Mouse (Mus musculus) monocyte, adult 5-6 weeks (primary cell): ENCODE measurements around the gene Auts2. TPM values are rescaled to one million over a fixed set of nuclear protein-coding genes. Genes with fewer than 3 reads are reported as not detected.

ENCODE experiments used
- ATAC-seq: fragments of 153-309, 156-312 bp; replicated peaks from 2 replicates; pipeline ENCODE4 v1.8.0; 2017; ENCODE audit warnings: mild to moderate bottlenecking; ENCODE audit not compliant: low TSS enrichment, insufficient number of reproducible peaks, severe bottlenecking, poor library complexity, low FRiP score
- total RNA-seq: library from RNA; stranded (forward); fragments of 200-1000, 200-491, 200-594 nt; gene quantifications from 3 replicates; pipeline ENCODE4 v1.2.3, GENCODE M21; 2017

Auts2 gene
- total RNA-seq, 1 experiment from 2014 or later, result not detected

GRCm38 (mm10) chr5:132355935-132356334, 187.2 kb downstream of the Auts2 start:
- no peak for ATAC-seq

DNA sequence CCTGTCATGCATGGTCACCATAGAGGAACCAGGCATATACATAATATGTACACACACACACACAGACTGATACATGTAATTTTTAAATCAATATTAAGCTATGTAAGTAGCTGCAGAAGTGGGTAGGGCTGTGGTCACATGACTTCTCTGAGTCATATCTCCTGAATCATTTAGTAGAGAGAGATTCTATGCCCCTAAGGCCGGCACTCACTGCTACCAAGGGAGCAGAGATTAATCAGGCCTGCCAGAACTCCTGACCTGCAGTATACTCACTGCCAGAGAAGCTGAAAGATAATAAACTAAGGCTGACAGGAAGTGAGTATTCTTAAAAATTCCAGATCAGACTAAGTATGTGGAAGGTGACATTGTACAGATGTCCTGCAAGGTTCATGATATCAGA, 190.7 kb downstream of the Auts2 start:
- ATAC-seq, result no peak

GRCm38 (mm10) chr5:132351139-132351538, 192.0 kb downstream of the Auts2 start:
- no peak for ATAC-seq

DNA sequence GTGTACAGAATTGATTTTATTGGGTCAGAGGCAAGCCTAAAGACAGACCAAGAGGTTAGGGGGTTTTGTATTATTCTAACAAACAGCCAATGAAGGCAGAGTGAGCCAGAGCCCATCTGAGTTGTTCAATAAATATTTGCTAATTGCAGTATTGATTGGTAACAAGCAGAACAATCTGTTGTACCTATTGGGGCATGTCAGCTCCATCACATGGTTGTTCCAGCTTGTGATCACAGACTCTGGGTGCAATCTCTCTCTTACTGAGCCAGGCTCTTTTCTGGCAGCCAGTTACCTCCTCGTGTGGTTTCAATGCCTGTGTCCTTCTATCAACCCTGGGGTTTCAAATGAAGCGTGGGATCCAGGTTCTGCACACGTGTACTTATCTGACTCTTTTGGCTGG, 201.8 kb downstream of the Auts2 start:
- no peak for ATAC-seq

- no peak for ATAC-seq
Observed at GRCm38 (mm10) chr5:132337677-132338076, 205.5 kb downstream of the Auts2 start.

DNA sequence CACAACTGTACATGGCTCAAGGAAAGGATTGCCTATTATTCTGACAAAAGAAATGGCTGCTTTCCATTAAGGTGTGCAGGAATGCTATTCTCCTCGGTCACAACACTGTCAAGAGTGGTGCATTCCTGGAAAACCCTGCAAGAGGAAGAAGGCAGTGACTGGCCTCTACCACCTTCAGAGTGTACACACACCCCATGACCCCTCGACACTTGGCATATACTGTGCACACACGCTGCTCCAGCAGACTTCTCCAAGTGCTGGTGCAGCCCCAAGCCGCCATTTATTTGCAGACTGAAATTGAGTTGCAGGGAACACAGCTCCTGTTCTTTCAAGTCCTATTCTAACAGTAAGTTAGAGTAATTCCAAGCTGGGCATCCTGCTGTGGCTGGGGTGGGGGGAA, 207.4 kb downstream of the Auts2 start:
- no peak for ATAC-seq

DNA sequence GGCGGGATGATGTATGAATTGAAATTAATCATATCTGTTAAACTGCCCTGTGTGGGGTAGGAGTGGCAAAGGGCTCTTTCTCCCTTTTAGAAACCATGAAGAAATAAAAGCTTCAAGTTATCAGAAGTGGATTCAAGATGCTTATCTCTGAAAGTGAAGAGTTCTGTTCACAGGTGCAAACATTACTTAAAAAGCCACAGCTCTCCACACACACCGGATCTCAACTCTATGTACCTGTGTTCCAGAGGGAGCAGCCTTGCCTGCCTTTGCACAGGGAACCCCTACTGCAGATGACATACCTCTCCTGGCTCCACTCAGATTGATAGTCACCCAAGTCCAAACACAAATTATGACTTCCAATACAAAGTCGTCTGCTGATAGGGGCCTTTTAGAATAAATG, 208.3 kb downstream of the Auts2 start:
- no peak for ATAC-seq

DNA sequence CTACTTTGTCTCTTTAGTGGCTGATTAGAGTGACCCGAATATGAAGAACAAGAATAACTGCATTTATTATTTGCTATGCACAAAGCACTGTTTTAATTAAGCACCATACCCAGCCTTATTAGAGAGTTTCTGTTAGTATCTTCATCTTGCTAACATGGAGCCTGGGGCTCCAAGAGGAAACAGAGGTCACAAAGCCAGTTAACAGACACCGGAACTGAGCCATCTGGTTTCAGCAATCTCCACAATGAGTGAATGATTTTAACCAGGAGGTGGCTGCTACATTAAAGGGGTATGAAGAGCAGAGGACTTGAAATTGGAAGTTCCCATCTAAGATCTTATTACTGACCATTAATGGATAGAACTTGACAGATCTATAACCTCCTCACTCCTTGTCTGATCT, 209.4 kb downstream of the Auts2 start:
- ATAC-seq, result no peak

DNA sequence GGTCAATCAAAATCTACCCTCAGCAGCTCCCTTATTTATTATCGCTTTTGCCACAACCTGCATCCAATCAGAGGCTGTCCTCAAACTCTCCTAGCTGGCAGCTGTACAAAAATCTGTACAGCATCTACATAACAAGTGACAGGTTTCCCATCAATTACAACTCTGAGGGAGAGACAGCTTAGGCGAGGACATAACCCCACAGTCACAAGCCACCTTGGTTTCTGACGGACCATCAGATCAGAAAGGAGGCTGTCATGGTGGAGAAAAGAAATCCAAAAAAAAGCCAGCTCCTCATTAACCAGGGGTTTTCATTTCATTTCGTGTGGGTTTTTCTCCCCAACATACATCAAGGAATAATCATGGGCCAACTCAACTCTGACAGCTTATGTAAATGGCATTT, 210.6 kb downstream of the Auts2 start:
- ATAC-seq, result no peak

DNA sequence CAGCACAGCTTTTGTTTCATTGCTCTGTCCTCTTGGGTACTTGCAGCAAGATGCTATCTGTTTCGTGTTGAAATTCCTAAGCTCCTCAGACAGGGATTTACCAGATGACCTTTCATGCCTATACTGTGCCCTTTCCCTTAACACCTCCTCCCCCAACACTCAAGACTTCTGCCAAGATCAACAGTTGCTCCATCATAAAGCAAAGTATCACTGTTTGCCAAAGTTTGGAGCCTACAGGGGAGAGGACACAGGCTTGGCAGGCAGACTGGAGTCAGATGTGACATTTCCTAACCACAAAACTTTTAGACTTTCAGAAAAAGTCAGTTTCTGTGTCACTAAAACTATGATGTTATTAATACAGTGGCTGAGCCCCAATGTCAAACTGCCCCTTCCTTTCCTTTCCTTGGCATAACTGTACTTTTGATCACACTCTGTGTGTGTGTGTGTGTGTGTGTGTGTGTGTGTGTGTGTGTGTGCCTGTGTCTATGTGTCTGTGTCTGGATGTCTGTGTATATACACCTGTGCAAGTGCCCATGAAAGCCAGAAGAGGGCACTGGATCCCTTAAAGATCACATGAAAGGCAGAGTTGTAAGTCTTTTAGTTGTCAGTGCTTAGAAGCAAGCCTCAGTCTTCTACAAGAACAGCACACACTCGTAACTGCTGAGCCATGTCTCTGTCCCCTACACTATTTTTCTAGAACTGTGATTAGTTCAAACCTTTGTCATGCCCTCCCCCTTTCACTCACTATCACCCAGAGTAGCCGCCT, 213.8 kb downstream of the Auts2 start:
- no peak for ATAC-seq

DNA sequence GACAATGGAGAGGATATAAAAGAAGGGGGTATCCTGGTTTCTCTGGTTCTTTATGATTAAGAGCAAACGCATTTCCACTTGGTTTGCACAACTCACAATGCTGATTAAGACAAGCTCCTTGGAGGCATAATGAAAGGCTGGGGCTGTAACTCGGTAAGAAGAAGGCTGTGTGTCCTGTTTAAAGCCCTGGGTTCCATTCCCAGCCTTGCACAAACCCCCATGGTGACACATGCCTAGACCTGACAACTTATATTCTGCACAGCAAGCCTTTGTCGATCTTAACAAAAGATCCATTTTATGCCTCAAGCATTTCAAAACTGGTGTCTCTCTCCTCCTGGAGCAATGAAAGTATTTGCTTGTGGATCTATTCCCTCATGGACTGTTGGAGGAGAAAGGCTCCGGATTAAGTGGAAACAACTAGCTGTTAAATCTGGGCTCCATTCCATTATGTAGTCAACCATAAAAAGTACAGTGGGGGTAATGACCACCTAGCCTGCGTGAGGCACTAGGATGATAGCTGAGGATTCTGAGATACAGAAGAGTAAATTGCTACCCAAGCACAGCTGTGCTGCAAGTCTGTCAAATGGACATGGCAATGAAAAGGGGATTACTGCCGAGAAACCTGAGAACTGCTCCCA, 218.8 kb downstream of the Auts2 start:
- ATAC-seq, result no peak

- no peak for ATAC-seq
Observed at GRCm38 (mm10) chr5:132323608-132324007, 219.5 kb downstream of the Auts2 start.

DNA sequence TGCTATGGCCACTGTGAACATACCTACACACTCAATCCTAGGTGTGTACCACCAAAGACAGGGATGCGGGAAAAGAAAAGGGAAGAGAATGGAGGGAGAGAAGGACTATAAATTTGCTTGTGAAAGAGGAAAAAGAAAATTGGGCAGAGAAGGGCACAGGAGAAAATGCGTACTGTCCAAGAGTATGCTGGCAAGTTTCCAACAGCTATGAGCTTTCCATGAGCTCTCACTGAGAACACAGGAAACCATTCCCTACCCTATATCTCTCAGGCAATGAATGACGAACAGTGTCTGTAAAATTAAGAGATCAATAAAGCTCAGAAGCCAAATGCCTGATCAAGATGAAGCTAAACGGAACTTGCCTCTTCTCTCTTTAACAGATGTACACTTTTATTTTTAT, 220.2 kb downstream of the Auts2 start:
- no peak for ATAC-seq

DNA sequence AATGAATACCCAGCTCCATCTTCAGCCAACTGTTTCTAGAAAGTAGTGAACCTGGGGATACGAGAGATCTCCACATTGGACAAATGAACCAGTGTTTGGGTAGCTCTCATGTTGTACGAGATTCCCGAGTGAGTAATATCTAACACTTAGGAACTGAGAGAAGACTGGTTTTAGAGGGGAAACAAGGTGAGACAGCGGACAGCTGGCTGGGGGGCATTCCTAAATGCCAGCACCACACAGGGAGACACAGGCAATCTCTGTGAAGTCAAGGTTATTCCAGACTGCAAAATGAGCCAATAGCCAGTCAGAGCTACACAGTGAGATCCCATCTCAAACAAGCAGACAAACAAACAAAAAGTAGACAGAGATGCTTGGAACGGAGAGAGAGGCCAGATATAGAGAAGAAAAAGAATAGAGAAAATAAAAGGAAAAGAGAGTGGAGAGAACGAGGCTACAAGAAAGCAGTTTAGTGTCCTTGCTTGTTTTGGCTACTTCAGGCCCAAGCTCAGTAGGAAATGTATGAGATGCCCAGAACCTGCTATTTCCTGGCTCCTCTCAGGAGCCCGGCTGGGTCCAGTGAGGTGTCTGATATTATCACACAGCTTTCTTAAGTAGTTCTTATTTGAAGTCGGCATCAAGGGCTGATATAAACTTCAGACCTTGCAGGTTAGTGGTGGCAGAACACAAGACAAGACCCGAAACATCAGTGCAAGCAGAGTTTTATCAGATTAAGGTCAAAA, 224.9 kb downstream of the Auts2 start:
- ATAC-seq, result no peak

- no peak for ATAC-seq
Observed at GRCm38 (mm10) chr5:132316897-132317296, 226.2 kb downstream of the Auts2 start.

DNA sequence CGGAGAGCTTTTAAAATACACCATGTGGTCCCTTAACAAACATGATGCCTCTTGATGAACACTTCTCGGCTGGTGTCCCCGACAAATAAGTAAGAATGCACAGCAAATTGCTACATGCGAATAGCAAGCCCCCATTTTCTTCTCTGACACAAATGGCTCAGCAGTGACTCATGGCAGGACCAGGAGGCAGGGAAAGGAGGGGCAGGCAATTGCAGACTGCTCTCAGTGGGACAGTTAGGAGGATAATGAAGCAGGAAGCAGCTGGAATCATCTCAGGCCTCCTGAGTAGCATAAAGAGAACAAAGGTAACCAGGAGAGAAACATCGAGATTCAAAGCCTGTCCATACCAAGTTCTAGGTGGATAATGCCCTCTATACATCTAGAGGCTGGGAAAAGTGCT, 228.8 kb downstream of the Auts2 start:
- ATAC-seq, result no peak

DNA sequence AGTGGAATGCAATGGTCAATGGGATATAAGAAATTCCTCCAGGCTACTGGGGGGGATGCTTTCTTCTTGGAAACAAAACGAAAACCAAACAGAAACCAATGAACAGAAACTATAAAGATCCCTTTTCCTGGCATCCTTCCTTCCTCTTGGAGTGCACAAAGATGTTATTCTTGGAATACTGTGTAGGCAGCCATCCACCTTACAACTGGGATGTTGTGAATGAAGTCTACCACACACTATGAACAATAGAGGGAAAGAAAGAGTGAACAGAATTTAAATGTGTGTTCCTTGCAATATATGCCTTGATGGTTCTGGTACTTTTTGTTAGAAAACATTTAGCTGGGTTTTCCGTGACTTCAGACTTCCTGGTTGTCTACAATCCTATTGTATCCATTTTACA, 236.1 kb downstream of the Auts2 start:
- ATAC-seq, result no peak

GRCm38 (mm10) chr5:132305354-132305934, 237.7 kb downstream of the Auts2 start:
- no peak for ATAC-seq

DNA sequence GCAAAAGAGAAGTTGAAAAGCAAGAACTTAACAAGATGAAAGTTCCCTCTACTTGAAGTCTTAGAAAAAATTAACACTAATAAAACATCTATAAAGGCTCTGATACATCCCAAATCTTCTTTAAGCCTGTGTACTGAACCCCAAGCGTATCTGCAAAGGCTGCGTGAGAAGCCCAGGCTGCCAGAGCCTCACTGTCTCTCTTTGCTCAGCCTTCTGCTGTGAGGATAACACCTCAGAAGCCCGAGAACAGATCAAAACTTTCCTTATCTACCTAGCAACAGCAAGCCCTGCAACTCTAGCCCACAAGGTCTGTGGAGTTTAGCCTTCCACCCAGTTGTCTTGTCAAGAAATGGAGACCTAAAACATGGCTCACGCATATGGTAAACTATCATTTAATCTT, 240.4 kb downstream of the Auts2 start:
- no peak for ATAC-seq

- no peak for ATAC-seq
Observed at GRCm38 (mm10) chr5:132300794-132301193, 242.3 kb downstream of the Auts2 start.
